Mouse (Mus musculus) olfactory bulb, adult 2 months (tissue): ENCODE results near the gene Sdf2l1.
"Not testable (repeated sequence)": the region's sequence is repeated elsewhere in the genome, so short reads cannot be mapped to it uniquely, and the experiment has no call there.

Source experiments
- CTCF ChIP-seq: fragments of 200-500 bp; IDR thresholded peaks from 2 replicates; pipeline ENCODE4 v1.5.1; 2012; ENCODE audit warnings: low read depth, mild to moderate bottlenecking, low read length, moderate library complexity; ENCODE audit not compliant: insufficient read depth
- POLR2A ChIP-seq: fragments of 200-500 bp; IDR thresholded peaks from 2 replicates; pipeline ENCODE4 v1.6.1; 2012; ENCODE audit warnings: mild to moderate bottlenecking, low read depth, low read length, moderate library complexity; ENCODE audit not compliant: insufficient read depth

DNA sequence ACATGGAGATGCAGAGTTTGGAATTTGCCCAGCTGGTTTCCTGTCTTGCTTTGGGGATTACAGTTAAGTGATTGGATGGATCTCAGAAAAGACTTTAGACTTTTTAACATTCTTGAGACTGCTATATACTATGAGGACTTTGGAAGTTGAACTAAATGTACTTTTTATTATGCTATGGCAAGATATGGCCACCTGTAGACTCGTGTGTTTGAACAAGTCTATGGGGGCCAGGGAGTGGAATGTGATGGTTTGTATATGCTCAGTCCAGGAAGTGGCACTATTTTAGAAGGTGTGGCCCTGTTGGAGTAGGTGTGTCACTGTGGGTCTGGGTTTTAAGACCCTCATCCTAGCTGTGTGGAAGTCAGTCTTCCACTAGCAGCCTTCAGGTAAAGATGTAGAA, 33.3 kb upstream of the Sdf2l1 start:
- not testable (repeated sequence) for TF ChIP-seq POLR2A, CTCF
